Mouse (Mus musculus) right cerebral cortex, adult 2 months (tissue): ENCODE results near the gene Lad1.
A peak's percentile ranks its signal among the peaks of the same experiment; 100 is the strongest.

Source experiments
- DNase-seq, 2 experiments: peaks; one replicate each; pipeline ENCODE4 v3.0.0; 2021 to 2022; ENCODE audit warnings: low spot score in 2 of 2

The Lad1 gene

GRCm38 (mm10) chr1:135877248-135877647, 58.9 kb downstream of the Lad1 start:
- no peak for DNase-seq

GRCm38 (mm10) chr1:135882385-135883109, 64.1 kb downstream of the Lad1 start:
- peak; percentile 77 to 78 for DNase-seq
